Mouse (Mus musculus) lung, postnatal 0 days (tissue): ENCODE measurements at regions not wholly inside any gene's neighbourhood (a gene's known extent, or its start where the extent isn't known, plus 50 kb on each side); places are given as distances from the start of the nearest gene placed in this dataset.
A peak's percentile ranks its signal among the peaks of the same experiment; 100 is the strongest.

Experiments
- CTCF ChIP-seq: IDR thresholded peaks from 2 replicates; pipeline ENCODE4 v1.5.1; 2016; ENCODE audit warnings: antibody characterized with exemption, mild to moderate bottlenecking
- EP300 ChIP-seq: IDR thresholded peaks from 2 replicates; pipeline ENCODE4 v1.6.1; 2016; ENCODE audit warnings: antibody characterized with exemption, mild to moderate bottlenecking, control low read depth

- TF ChIP-seq CTCF (peak; percentile 93), EP300 (0 out of 2 replicates have a peak, but pooled peaks have one; percentile 5)
These were observed 102.6 kb upstream of the Cxadr start for GRCm38 (mm10) chr16:78198642-78199121.
